Mouse (Mus musculus) CH12.LX (cell line): Measurements from ENCODE around the gene Mdm1.

Experiments
- CHD1 ChIP-seq: IDR thresholded peaks from 2 replicates; pipeline ENCODE4 v1.6.1; 2012; ENCODE audit warnings: low read depth, low read length, improper control_type of control experiment, inconsistent platforms
- CHD2 ChIP-seq: IDR thresholded peaks from 2 replicates; pipeline ENCODE4 v1.6.1; 2011; ENCODE audit warnings: low read length, improper control_type of control experiment
- CTCF ChIP-seq, 2 experiments: IDR thresholded peaks in 1 of 2; conservative IDR thresholded peaks in 1 of 2; 2 replicates each; pipeline ENCODE4 v1.5.1; 2011 to 2012; ENCODE audit warnings: low read depth in 2 of 2, low read length in 2 of 2, improper control_type of control experiment in 1 of 2, inconsistent platforms in 1 of 2, mild to moderate bottlenecking in 1 of 2, moderate library complexity in 1 of 2
- E2F4 ChIP-seq: IDR thresholded peaks from 2 replicates; pipeline ENCODE4 v1.6.1; 2011; ENCODE audit warnings: low read depth, low read length, improper control_type of control experiment; ENCODE audit not compliant: insufficient replicate concordance
- JUND ChIP-seq: conservative IDR thresholded peaks from 2 replicates; pipeline ENCODE4 v1.6.1; 2011; ENCODE audit warnings: low read depth, low read length, improper control_type of control experiment
- MAX ChIP-seq: IDR thresholded peaks from 2 replicates; pipeline ENCODE4 v1.6.1; 2011; ENCODE audit warnings: low read length, improper control_type of control experiment
- MYC ChIP-seq: IDR thresholded peaks from 2 replicates; pipeline ENCODE4 v1.6.1; 2011; ENCODE audit warnings: low read depth, mild to moderate bottlenecking, improper control_type of control experiment, low read length
- POLR2A ChIP-seq: IDR thresholded peaks from 2 replicates; pipeline ENCODE4 v1.6.1; 2011; ENCODE audit warnings: low read depth, mild to moderate bottlenecking, improper control_type of control experiment, low read length
- POLR2AphosphoS2 ChIP-seq: IDR thresholded peaks from 2 replicates; pipeline ENCODE4 v1.6.1; 2011; ENCODE audit warnings: low read depth, low read length, improper control_type of control experiment
- RAD21 ChIP-seq: IDR thresholded peaks from 2 replicates; pipeline ENCODE4 v1.6.1; 2011; ENCODE audit warnings: low read depth, mild to moderate bottlenecking, low read length, improper control_type of control experiment, moderate library complexity
- UBTF ChIP-seq: IDR thresholded peaks from 2 replicates; pipeline ENCODE4 v1.6.1; 2012; ENCODE audit warnings: low read depth, mild to moderate bottlenecking, inconsistent platforms, low read length, improper control_type of control experiment, moderate library complexity
- USF1 ChIP-seq: IDR thresholded peaks from 2 replicates; pipeline ENCODE4 v1.6.1; 2014; ENCODE audit warnings: low read depth, mild to moderate bottlenecking, inconsistent platforms, low read length, improper control_type of control experiment
- USF2 ChIP-seq: conservative IDR thresholded peaks from 2 replicates; pipeline ENCODE4 v1.6.1; 2011; ENCODE audit warnings: low read depth, low read length, improper control_type of control experiment

- TF ChIP-seq CTCF (conservative IDR thresholded peaks at IDR 0.05 in 1 of 2, IDR thresholded peaks at IDR 0.05 in 1 of 2; ENCODE audit: low read depth in 2 of 2, low read length in 2 of 2), result no peak
- TF ChIP-seq CHD1, result no peak
- TF ChIP-seq MYC, result no peak
- TF ChIP-seq POLR2A, result no peak
- TF ChIP-seq UBTF, result no peak
- no peak for TF ChIP-seq RAD21
- TF ChIP-seq USF1, result no peak
- no peak for TF ChIP-seq E2F4
- TF ChIP-seq POLR2AphosphoS2, result no peak
- no peak for TF ChIP-seq CHD2
- TF ChIP-seq USF2, result no peak
- TF ChIP-seq MAX, result no peak
- no peak for TF ChIP-seq JUND
These were observed 16.4 kb upstream of the Mdm1 start for GRCm38 (mm10) chr10:118125236-118125635.
